In the genomic region with DNA sequence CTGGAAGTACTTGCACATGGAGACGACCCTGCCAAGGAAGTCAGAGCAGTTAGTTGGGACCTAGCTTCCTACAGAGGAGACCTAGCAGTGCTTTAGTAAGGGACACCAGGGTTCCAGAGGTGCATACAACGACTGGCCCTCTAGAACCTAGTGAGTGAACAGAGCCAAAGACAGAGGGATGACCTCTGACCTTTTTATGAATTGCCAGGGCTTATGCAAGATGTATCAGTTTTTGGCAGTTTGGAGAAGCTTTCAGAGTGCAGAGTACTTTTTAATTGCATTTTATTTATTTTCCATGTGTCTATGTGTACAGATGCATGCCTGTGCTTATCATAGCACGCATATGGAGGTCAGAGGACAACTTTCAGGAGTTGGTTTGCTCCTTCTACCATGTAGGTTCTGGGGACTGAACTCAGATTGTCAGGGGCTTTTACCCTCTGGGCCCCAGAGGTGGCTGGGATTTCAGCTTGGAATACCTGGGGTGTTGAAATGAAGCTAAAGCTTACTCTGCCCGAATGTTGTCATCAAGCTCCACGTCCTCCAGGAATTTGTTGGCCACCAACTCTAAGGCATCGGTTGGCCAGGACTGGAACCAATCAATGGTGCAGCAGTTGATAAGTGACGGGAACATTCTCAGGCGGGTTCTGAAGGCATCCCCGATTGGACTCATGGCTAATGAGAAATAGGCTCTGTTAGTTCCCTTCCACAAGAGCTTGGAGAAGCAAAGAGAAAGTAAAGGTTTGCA, we compare ENCODE assay signal across 22 mouse cellular contexts.
"Had no signal": no experiment of that assay in that cellular context is flagged by ENCODE, and none has a peak within 500 bp of the region (broad histone marks: within the 10 kb centered on the region; RNA-seq: fewer than 3 reads in every experiment).

No protein-coding gene starts in this region.

- DNase-seq: gastrocnemius, postnatal 25 days; heart, postnatal 10 days; heart, postnatal 4 days; kidney, adult 18-20 months; kidney, adult 8-10 months; kidney, postnatal 10 days; kidney, postnatal 25 days; kidney, postnatal 4 days; liver had no signal

- H3K27ac ChIP-seq: heart, adult 2 months; heart, embryonic 10.5 days; hindbrain, embryonic 10.5 days; hindbrain, embryonic 12.5 days; hindbrain, embryonic 14.5 days; intestine, embryonic 15.5 days; layer of hippocampus, adult 2 months; left cerebral cortex, adult 2 months; limb, embryonic 10.5 days; limb, embryonic 12.5 days; liver, embryonic 12.5 days; liver, embryonic 14.5 days had no signal

- H3K4me1 ChIP-seq: heart, embryonic 12.5 days; hindbrain, embryonic 10.5 days; hindbrain, embryonic 12.5 days; intestine, embryonic 15.5 days; limb, embryonic 12.5 days; liver, embryonic 12.5 days had no signal

- H3K4me3 ChIP-seq: heart, adult 2 months; heart, embryonic 10.5 days; heart, embryonic 12.5 days; hindbrain, embryonic 10.5 days; hindbrain, embryonic 12.5 days; intestine, embryonic 15.5 days; layer of hippocampus, adult 2 months; left cerebral cortex, adult 2 months; limb, embryonic 10.5 days; limb, embryonic 12.5 days; liver, embryonic 12.5 days had no signal
